Mouse (Mus musculus): ENCODE results near the gene Gm45015. TPM values are rescaled to one million over a fixed set of nuclear protein-coding genes. Genes with fewer than 3 reads are reported as not detected.

Gene Gm45015
- not detected in 2 replicates for polyA plus RNA-seq (2015; fragmentation: Nextera tagmentation; extraction: Ambion mirVana)

GRCm38 (mm10) chrX:73336740-73337139 is at the start of gene Gm45015:
Gene Gm45015, minus strand, starts transcription at chrX:73336840.
- Histone ChIP-seq H3K9ac (no peak within 1 kb of the TSS), H3K4me1 (no peaks in the 10 kb centered on the region), H3K4me3 (no peak within 1 kb of the TSS), H3K36me3 (no peaks in the 10 kb centered on the region), H3K4me2 (no peak within 1 kb of the TSS), H3K27ac (no peak within 1 kb of the TSS), H3K27me3 (peaks cover 21% of the 10 kb centered on the region), H3K9me3 (no peaks in the 10 kb centered on the region)
- WGBS, result 86% methylated on average over 4 of the region's 4 CpGs
- ATAC-seq (ENCODE audit: insufficient number of reproducible peaks, insufficient read depth, low FRiP score, low TSS enrichment, low read depth), result no peak

DNA sequence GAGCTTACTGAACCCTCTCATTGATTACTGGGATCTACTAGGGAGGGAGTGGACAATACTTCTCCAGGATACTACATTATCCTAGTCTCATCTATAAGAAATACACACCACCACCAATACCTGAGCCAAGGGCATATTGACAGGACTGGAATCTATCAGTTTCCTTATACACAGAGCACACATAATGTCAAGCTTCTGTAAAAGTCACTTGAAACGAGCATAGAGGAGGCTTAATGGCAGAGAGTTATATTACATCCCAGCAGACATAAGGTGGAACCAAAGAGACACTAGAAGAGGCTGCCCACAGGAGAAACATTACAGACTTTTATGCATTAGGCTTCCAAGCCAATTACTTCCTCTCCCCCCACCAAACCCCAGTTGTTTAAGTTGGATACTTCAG is 48.3 kb upstream of the Gm45015 start:
- Histone ChIP-seq H3K4me1 (no peaks in the 10 kb centered on the region), H3K4me3 (no peak overlapping the region), H3K4me2 (no peak overlapping the region), H3K27ac (no peak overlapping the region), H3K9me3 (no peaks in the 10 kb centered on the region), H3K36me3 (no peaks in the 10 kb centered on the region), H3K9ac (no peak overlapping the region), H3K27me3 (peaks cover 11% of the 10 kb centered on the region; the same call in 1 of the 2 replicates)
- no peak for ATAC-seq (ENCODE audit: insufficient number of reproducible peaks, insufficient read depth, low FRiP score, low TSS enrichment, low read depth)
- 31% methylated on average over 1 of the region's 1 CpGs for WGBS

- no peak for ATAC-seq (ENCODE audit: insufficient number of reproducible peaks, insufficient read depth, low FRiP score, low TSS enrichment, low read depth)
- H3K27me3 ChIP-seq, result peaks cover 11% of the 10 kb centered on the region; the same call in 1 of the 2 replicates
- H3K36me3 ChIP-seq, result no peaks in the 10 kb centered on the region
- H3K4me2 ChIP-seq, result no peak overlapping the region
- WGBS, result 57% methylated on average over 6 of the region's 6 CpGs
- no peaks in the 10 kb centered on the region for H3K4me1 ChIP-seq
- H3K9me3 ChIP-seq, result no peaks in the 10 kb centered on the region
- no peak overlapping the region for H3K27ac ChIP-seq
- H3K4me3 ChIP-seq, result no peak overlapping the region
- H3K9ac ChIP-seq, result no peak overlapping the region
These were observed 47.8 kb upstream of the Gm45015 start for GRCm38 (mm10) chrX:73384419-73384818.

- no peak overlapping the region for H3K4me2 ChIP-seq
- H3K36me3 ChIP-seq, result no peaks in the 10 kb centered on the region
- H3K9me3 ChIP-seq, result no peaks in the 10 kb centered on the region
- no peaks in the 10 kb centered on the region for H3K4me1 ChIP-seq
- no peak overlapping the region for H3K27ac ChIP-seq
- ATAC-seq (ENCODE audit: insufficient number of reproducible peaks, insufficient read depth, low FRiP score, low TSS enrichment, low read depth), result no peak
- no peaks in the 10 kb centered on the region for H3K27me3 ChIP-seq
- H3K4me3 ChIP-seq, result no peak overlapping the region
- H3K9ac ChIP-seq, result no peak overlapping the region
These were observed 26.7 kb upstream of the Gm45015 start for GRCm38 (mm10) chrX:73363291-73363690.

- Histone ChIP-seq H3K36me3 (peaks cover 37% of the 10 kb centered on the region), H3K4me3 (no peak overlapping the region), H3K9ac (no peak overlapping the region), H3K27ac (no peak overlapping the region), H3K27me3 (no peaks in the 10 kb centered on the region), H3K9me3 (peaks cover 5% of the 10 kb centered on the region; the same call in 1 of the 2 replicates), H3K4me2 (no peak overlapping the region), H3K4me1 (no peaks in the 10 kb centered on the region)
- no peak for ATAC-seq (ENCODE audit: insufficient number of reproducible peaks, insufficient read depth, low FRiP score, low TSS enrichment, low read depth)
- WGBS, result 67% methylated on average over 1 of the region's 1 CpGs
These were observed 20.1 kb upstream of the Gm45015 start for GRCm38 (mm10) chrX:73356719-73357118.

GRCm38 (mm10) chrX:73356163-73356562 is 19.5 kb upstream of the Gm45015 start:
- Histone ChIP-seq H3K27ac (no peak overlapping the region), H3K9me3 (peaks cover 5% of the 10 kb centered on the region; the same call in 1 of the 2 replicates), H3K4me2 (no peak overlapping the region), H3K36me3 (peaks cover 41% of the 10 kb centered on the region), H3K9ac (no peak overlapping the region), H3K27me3 (no peaks in the 10 kb centered on the region), H3K4me3 (no peak overlapping the region), H3K4me1 (no peaks in the 10 kb centered on the region)
- no peak for ATAC-seq (ENCODE audit: insufficient number of reproducible peaks, insufficient read depth, low FRiP score, low TSS enrichment, low read depth)
- 90% methylated on average over 2 of the region's 2 CpGs for WGBS

GRCm38 (mm10) chrX:73344346-73344745 is 7.7 kb upstream of the Gm45015 start:
- no peak overlapping the region for H3K4me3 ChIP-seq
- H3K4me2 ChIP-seq, result no peak overlapping the region
- peaks cover 13% of the 10 kb centered on the region for H3K27me3 ChIP-seq
- 0 out of 2 replicates have a peak, but pooled peaks cover 3% of the 10 kb centered on the region for H3K4me1 ChIP-seq
- H3K36me3 ChIP-seq, result no peaks in the 10 kb centered on the region
- H3K9me3 ChIP-seq, result no peaks in the 10 kb centered on the region
- ATAC-seq (ENCODE audit: insufficient number of reproducible peaks, insufficient read depth, low FRiP score, low TSS enrichment, low read depth), result no peak
- H3K9ac ChIP-seq, result no peak overlapping the region
- H3K27ac ChIP-seq, result no peak overlapping the region
- 92% methylated on average over 1 of the region's 1 CpGs for WGBS

GRCm38 (mm10) chrX:73343802-73344201 is 7.2 kb upstream of the Gm45015 start:
- no peak overlapping the region for H3K9ac ChIP-seq
- no peak overlapping the region; the same call in 1 of the 2 replicates for H3K4me3 ChIP-seq
- no peaks in the 10 kb centered on the region for H3K36me3 ChIP-seq
- peaks cover 13% of the 10 kb centered on the region for H3K27me3 ChIP-seq
- H3K27ac ChIP-seq, result no peak overlapping the region
- H3K4me1 ChIP-seq, result 0 out of 2 replicates have a peak, but pooled peaks cover 3% of the 10 kb centered on the region
- no peaks in the 10 kb centered on the region for H3K9me3 ChIP-seq
- 77% methylated on average over 1 of the region's 1 CpGs for WGBS
- peak overlapping the region; percentile 62 for H3K4me2 ChIP-seq
- ATAC-seq (ENCODE audit: insufficient number of reproducible peaks, insufficient read depth, low FRiP score, low TSS enrichment, low read depth), result no peak

- H3K4me2 ChIP-seq, result peak overlapping the region; percentile 62
- H3K27ac ChIP-seq, result peak overlapping the region; percentile 75
- no peaks in the 10 kb centered on the region for H3K36me3 ChIP-seq
- H3K4me3 ChIP-seq, result peak overlapping the region; percentile 60
- H3K9me3 ChIP-seq, result no peaks in the 10 kb centered on the region
- ATAC-seq (ENCODE audit: insufficient number of reproducible peaks, insufficient read depth, low FRiP score, low TSS enrichment, low read depth), result no peak
- H3K4me1 ChIP-seq, result 0 out of 2 replicates have a peak, but pooled peaks cover 3% of the 10 kb centered on the region
- H3K9ac ChIP-seq, result peak overlapping the region; percentile 78
- peaks cover 13% of the 10 kb centered on the region for H3K27me3 ChIP-seq
- WGBS, result 23% methylated on average over 15 of the region's 15 CpGs
These were observed 6.5 kb upstream of the Gm45015 start for GRCm38 (mm10) chrX:73342941-73343735.

DNA sequence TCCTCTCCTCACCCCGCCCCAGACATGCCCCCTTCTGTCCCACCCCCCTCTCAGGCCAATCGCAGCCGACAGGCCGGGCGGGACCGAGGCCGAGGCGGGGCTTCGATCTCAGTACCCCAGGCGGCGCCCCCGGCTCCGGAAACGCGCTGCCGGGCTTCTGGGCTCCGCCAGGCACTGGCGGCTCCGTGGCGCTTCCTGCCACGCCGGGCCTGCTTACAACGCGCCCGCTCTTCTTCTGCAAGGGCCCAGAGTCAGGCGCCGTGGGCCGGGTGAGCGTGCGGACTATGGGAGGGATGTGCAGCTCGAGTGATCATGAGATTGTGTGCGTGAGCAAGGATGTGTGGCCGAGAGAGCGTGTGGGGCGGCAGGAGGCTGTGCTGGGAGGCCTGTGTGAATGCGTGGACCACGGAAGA is 5.8 kb upstream of the Gm45015 start, which contains the start of gene Zfp275:
Gene Zfp275, plus strand, starts transcription at position 139 of the 413 bp plus-strand sequence.
- no peaks in the 10 kb centered on the region for H3K9me3 ChIP-seq
- peaks cover 13% of the 10 kb centered on the region for H3K27me3 ChIP-seq
- peak within 1 kb of the TSS; percentile 60 for H3K4me3 ChIP-seq
- peak; percentile 75; the same call in 1 of the 2 replicates for ATAC-seq (ENCODE audit: insufficient number of reproducible peaks, insufficient read depth, low FRiP score, low TSS enrichment, low read depth)
- WGBS, result 20% methylated on average over 37 of the region's 37 CpGs
- no peaks in the 10 kb centered on the region for H3K36me3 ChIP-seq
- peak within 1 kb of the TSS; percentile 75 for H3K27ac ChIP-seq
- H3K9ac ChIP-seq, result peak within 1 kb of the TSS; percentile 78
- peak within 1 kb of the TSS; percentile 62 for H3K4me2 ChIP-seq
- 0 out of 2 replicates have a peak, but pooled peaks cover 3% of the 10 kb centered on the region for H3K4me1 ChIP-seq

DNA sequence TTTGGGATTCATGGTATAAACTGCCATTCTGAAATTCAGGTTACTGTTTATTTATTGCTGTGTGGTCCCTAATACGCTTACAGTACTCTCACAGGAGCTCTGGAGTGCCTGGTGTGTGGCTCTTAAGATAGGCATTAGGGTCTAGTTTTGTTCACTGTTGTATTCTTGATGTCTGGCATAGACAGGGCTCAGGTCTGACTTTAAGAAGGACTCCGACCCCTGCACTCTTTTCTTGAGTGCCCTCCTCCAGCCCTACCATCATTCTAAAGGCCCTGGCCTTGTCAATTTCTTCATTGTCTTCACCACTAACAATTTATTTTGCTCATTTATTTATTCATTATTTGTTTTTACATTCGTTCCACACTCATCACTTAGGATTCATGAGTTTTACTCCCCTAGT is 5.4 kb upstream of the Gm45015 start:
- Histone ChIP-seq H3K9me3 (no peaks in the 10 kb centered on the region), H3K9ac (peak overlapping the region; percentile 78; the same call in 1 of the 2 replicates), H3K36me3 (no peaks in the 10 kb centered on the region), H3K4me2 (peak overlapping the region; percentile 62), H3K27me3 (peaks cover 13% of the 10 kb centered on the region), H3K4me3 (peak overlapping the region; percentile 60), H3K27ac (no peak overlapping the region), H3K4me1 (0 out of 2 replicates have a peak, but pooled peaks cover 3% of the 10 kb centered on the region)
- ATAC-seq (ENCODE audit: insufficient number of reproducible peaks, insufficient read depth, low FRiP score, low TSS enrichment, low read depth), result no peak
- WGBS, result 49% methylated on average over 3 of the region's 3 CpGs

DNA sequence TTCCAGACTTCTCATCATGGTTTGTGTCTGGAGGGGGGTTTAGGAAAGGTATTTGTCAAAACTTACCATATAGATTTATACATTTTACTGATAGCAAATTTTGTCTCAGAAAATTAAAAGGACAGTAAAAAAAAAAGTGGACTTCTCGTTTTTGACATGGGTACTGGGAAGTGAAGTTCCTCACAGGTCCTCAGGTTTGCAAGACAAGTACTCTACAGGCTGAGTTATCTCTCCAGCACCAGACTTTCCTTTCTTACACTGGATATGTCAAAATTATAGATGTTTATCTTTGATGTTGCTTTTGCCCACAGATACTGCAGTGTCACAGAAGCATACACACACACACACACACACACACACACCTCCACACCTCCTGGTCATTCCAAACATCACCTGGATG is 4.8 kb upstream of the Gm45015 start:
- no peak for ATAC-seq (ENCODE audit: insufficient number of reproducible peaks, insufficient read depth, low FRiP score, low TSS enrichment, low read depth)
- WGBS, result 39% methylated on average over 1 of the region's 1 CpGs
- H3K4me3 ChIP-seq, result no peak overlapping the region

More for the DNA sequence above, 4.8 kb upstream of the Gm45015 start:
- 0 out of 2 replicates have a peak, but pooled peaks cover 3% of the 10 kb centered on the region for H3K4me1 ChIP-seq
- no peaks in the 10 kb centered on the region for H3K36me3 ChIP-seq
- no peak overlapping the region for H3K27ac ChIP-seq
- no peaks in the 10 kb centered on the region for H3K9me3 ChIP-seq
- H3K27me3 ChIP-seq, result peaks cover 18% of the 10 kb centered on the region
- no peak overlapping the region for H3K9ac ChIP-seq
- H3K4me2 ChIP-seq, result no peak overlapping the region

Data from embryonic facial prominence, embryonic 13.5 days (tissue).